Mouse (Mus musculus) hindbrain, embryonic 16.5 days (tissue): ENCODE measurements around the gene Orc5. TPM values are rescaled to one million over a fixed set of nuclear protein-coding genes. Genes with fewer than 3 reads are reported as not detected.

ENCODE experiments used
- ATAC-seq: fragments of 200-750 bp; cut with Nextera tagmentation; 2 replicates; pipeline ENCODE4 v1.8.0; 2017; ENCODE audit warnings: moderate TSS enrichment, moderate library complexity
- H3K27ac ChIP-seq: fragments of 300-500 bp; sonication (generic); 2 replicates; pipeline ENCODE4 v1.5.1; 2014; ENCODE audit warnings: low read depth, mild to moderate bottlenecking, control low read depth, low read length, moderate library complexity
- H3K27me3 ChIP-seq: fragments of 300-500 bp; sonication (generic); replicated peaks from 2 replicates; pipeline ENCODE4 v1.6.1; 2014; ENCODE audit warnings: low read length; ENCODE audit not compliant: control insufficient read depth, insufficient read depth
- H3K36me3 ChIP-seq: fragments of 300-500 bp; sonication (generic); 2 replicates; pipeline ENCODE4 v1.6.1; 2014; ENCODE audit warnings: mild to moderate bottlenecking, low read length, moderate library complexity, mixed read lengths; ENCODE audit not compliant: control insufficient read depth, insufficient read depth
- H3K4me1 ChIP-seq: fragments of 300-500 bp; sonication (generic); 2 replicates; pipeline ENCODE4 v1.6.1; 2014; ENCODE audit warnings: low read depth, low read length; ENCODE audit not compliant: control insufficient read depth, insufficient read depth
- H3K4me2 ChIP-seq: fragments of 300-500 bp; sonication (generic); 2 replicates; pipeline ENCODE4 v1.6.1; 2014; ENCODE audit warnings: mild to moderate bottlenecking, low read length, control low read depth, moderate library complexity
- H3K4me3 ChIP-seq: fragments of 300-500 bp; sonication (generic); 2 replicates; pipeline ENCODE4 v1.5.1; 2014; ENCODE audit warnings: mild to moderate bottlenecking, low read length, control low read depth, moderate library complexity
- H3K9ac ChIP-seq: fragments of 300-500 bp; sonication (generic); 2 replicates; pipeline ENCODE4 v1.6.1; 2014; ENCODE audit warnings: low read depth, mild to moderate bottlenecking, control low read depth, low read length, moderate library complexity
- H3K9me3 ChIP-seq: fragments of 300-500 bp; sonication (generic); 2 replicates; pipeline ENCODE4 v1.6.1; 2014; ENCODE audit warnings: mild to moderate bottlenecking, low read length, moderate library complexity; ENCODE audit not compliant: control insufficient read depth
- WGBS: fragments of 180-500 bp; shearing (Covaris S2); extraction: QIAGEN DNeasy Blood & Tissue Kit; methylation state at CpG from one replicate; pipeline ENCODE4 v1.1.7; 2014; 5-methylcytosine and 5-hydroxymethylcytosine counted together
- polyA plus RNA-seq: library from polyadenylated mRNA; unstranded; fragments of >200 nt; fragmentation: Nextera tagmentation; extraction: Ambion mirVana; gene quantifications from 2 replicates; pipeline ENCODE4 v1.2.1, GENCODE M21; 2015

Gene Orc5
- polyA plus RNA-seq, result 36.7 and 37.8 TPM in 2 replicates

DNA sequence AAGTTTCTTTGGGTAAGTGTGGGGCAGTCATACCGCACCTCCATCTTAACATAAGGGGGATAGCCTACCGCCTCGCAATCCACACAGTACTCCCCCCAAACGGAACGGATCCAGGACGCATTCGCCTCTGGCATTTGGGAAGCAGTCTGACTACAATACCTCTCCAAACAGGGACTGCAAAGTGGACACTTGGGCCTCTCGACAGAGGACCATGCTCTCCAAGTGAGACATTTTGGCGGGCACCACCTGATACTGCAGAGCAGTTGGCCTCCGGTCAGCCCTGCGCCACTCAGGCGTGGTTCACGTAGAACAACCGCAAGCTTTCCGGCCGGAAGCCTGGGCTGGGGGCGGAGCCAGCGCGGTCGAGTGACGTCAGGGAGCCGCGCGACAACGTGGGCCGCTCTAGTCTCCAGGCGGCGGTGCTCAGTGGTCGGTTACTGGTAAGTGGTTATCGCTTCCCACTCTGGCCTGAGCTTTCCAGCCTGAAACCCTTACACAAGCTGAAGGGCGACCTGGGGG is at the start of gene Orc5:
Gene Orc5 (minus strand): TSS at position 397 of the 519 bp plus-strand sequence.
- Histone ChIP-seq H3K4me3 (peak within 1 kb of the TSS; percentile 80), H3K27ac (peak within 1 kb of the TSS; percentile 91), H3K36me3 (peaks cover 13% of the 10 kb centered on the region), H3K27me3 (no peaks in the 10 kb centered on the region), H3K4me2 (peak within 1 kb of the TSS; percentile 92), H3K9me3 (no peaks in the 10 kb centered on the region), H3K4me1 (peaks cover 10% of the 10 kb centered on the region), H3K9ac (peak within 1 kb of the TSS; percentile 89)
- ATAC-seq, result peak; percentile 100
- under 1% methylated on average over 31 of the region's 31 CpGs for WGBS

- no peaks in the 10 kb centered on the region for H3K27me3 ChIP-seq
- H3K36me3 ChIP-seq, result no peaks in the 10 kb centered on the region
- H3K9me3 ChIP-seq, result no peaks in the 10 kb centered on the region
- H3K4me3 ChIP-seq, result no peak overlapping the region
- H3K4me1 ChIP-seq, result no peaks in the 10 kb centered on the region
- ATAC-seq, result no peak
- H3K4me2 ChIP-seq, result no peak overlapping the region
- no peak overlapping the region for H3K27ac ChIP-seq
- 98% methylated on average over 4 of the region's 4 CpGs for WGBS
- no peak overlapping the region for H3K9ac ChIP-seq
Measured at GRCm38 (mm10) chr5:22596981-22597380, 46.8 kb upstream of the Orc5 start.

DNA sequence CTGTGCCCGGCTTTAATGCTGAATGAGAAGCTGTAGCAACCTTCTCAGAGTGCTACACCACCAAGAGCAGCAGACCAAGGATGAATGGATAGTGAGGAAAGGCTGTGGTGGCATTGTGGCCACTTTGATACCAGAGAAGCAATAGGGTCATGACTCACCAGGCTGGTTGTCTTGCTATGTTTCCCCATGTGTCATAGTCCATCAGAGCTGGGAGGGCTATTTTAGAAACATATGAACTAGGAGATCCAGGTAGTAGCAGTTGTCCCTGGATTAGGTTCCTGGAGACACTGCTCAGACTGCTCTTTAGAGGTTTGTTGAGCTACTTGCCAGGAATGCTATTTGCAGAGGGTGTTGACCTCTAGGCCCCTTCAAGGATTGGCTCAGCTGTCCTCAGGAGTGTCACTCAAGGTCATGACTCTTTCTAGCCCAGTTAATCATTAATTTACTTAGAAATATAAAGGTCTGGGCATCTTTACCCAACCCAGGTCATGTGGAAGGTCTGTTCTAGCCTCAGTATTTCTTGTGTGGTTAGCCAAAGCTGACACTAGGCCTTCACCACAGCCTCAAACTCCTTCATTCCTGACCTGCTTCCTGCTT is 39.2 kb upstream of the Orc5 start:
- Histone ChIP-seq H3K27ac (no peak overlapping the region), H3K27me3 (no peaks in the 10 kb centered on the region), H3K4me2 (no peak overlapping the region), H3K9me3 (no peaks in the 10 kb centered on the region), H3K36me3 (no peaks in the 10 kb centered on the region), H3K4me1 (no peaks in the 10 kb centered on the region), H3K9ac (no peak overlapping the region), H3K4me3 (no peak overlapping the region)
- no peak for ATAC-seq
- 84% methylated on average over 1 of the region's 1 CpGs for WGBS

DNA sequence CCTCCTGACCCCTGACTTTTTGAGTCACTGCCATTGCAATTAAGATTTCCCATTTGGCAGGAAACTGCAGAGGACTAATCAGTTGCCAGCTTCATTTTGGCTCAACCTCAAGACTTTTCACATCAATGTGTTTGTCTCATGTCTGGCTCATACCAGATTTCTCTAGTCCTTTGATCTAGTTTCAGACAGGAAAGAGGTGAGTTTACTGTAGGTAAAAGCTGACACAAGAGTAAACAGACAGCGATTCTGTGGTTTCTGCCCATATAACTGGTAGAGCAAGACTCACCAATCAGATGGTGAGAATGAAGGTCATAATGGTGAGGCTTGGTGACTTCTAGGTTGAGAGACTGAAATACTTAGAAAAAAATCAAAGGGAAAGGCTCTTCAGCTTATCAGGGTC is 37.3 kb upstream of the Orc5 start:
- Histone ChIP-seq H3K36me3 (no peaks in the 10 kb centered on the region), H3K27ac (no peak overlapping the region), H3K4me1 (no peaks in the 10 kb centered on the region), H3K4me3 (no peak overlapping the region), H3K9me3 (no peaks in the 10 kb centered on the region), H3K27me3 (no peaks in the 10 kb centered on the region), H3K9ac (no peak overlapping the region), H3K4me2 (no peak overlapping the region)
- WGBS, result 84% methylated on average over 1 of the region's 1 CpGs
- ATAC-seq, result no peak

- no peak overlapping the region for H3K4me3 ChIP-seq
- H3K9ac ChIP-seq, result no peak overlapping the region
- no peaks in the 10 kb centered on the region for H3K9me3 ChIP-seq
- no peaks in the 10 kb centered on the region for H3K36me3 ChIP-seq
- H3K4me1 ChIP-seq, result no peaks in the 10 kb centered on the region
- H3K27me3 ChIP-seq, result no peaks in the 10 kb centered on the region
- WGBS, result 59% methylated on average over 2 of the region's 2 CpGs
- ATAC-seq, result no peak
- H3K27ac ChIP-seq, result no peak overlapping the region
- H3K4me2 ChIP-seq, result no peak overlapping the region
Measured at GRCm38 (mm10) chr5:22584556-22584955, 34.3 kb upstream of the Orc5 start.

DNA sequence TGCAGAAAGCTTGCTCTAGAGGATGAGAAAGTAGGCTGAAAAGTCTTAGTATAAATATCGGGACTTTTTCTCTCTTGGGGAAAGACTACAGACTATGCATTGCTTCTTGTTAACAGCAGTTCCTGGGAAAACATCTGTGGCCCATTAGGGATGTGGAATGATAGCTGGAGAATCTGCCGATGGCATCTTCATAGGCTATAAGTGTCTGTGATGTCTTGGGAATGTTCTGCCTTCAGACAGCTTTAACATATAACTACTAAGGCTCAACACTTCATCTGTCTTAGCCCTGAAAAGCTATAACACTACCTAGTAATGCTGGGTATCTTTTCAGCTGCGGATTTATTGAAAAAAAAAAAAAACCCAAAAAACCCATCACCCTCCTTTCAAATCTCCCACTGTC is 27.8 kb upstream of the Orc5 start:
- Histone ChIP-seq H3K36me3 (no peaks in the 10 kb centered on the region), H3K9me3 (no peaks in the 10 kb centered on the region), H3K27ac (no peak overlapping the region), H3K4me1 (no peaks in the 10 kb centered on the region), H3K4me3 (no peak overlapping the region), H3K4me2 (no peak overlapping the region), H3K9ac (no peak overlapping the region), H3K27me3 (no peaks in the 10 kb centered on the region)
- ATAC-seq, result no peak
- 81% methylated on average over 3 of the region's 3 CpGs for WGBS

DNA sequence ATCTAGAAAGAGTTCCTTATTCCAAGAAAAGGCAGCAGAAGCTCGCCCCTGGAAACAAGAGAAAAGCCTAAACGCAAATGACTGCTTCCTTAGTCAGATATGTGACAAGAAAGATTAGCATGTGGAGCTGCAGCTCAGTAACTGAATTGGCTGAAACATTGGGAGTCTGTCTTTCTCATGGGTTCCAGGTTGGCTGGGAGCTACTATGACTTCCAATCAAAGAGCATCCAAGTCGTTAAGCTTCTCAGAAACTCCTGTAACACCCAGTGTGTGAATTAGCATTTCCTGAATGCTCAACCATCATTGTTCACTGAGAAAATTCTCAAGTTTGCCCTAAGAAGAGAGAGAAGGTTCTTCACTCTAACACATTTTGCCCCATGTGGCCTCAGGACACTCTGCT is 24.5 kb upstream of the Orc5 start:
- H3K27ac ChIP-seq, result no peak overlapping the region
- no peak overlapping the region for H3K4me2 ChIP-seq
- H3K4me3 ChIP-seq, result no peak overlapping the region
- H3K4me1 ChIP-seq, result no peaks in the 10 kb centered on the region
- H3K36me3 ChIP-seq, result no peaks in the 10 kb centered on the region
- 49% methylated on average over 3 of the region's 3 CpGs for WGBS
- ATAC-seq, result no peak
- H3K27me3 ChIP-seq, result no peaks in the 10 kb centered on the region
- no peak overlapping the region for H3K9ac ChIP-seq
- H3K9me3 ChIP-seq, result no peaks in the 10 kb centered on the region

- H3K4me3 ChIP-seq, result no peak overlapping the region
- 62% methylated on average over 1 of the region's 1 CpGs for WGBS
- H3K9me3 ChIP-seq, result no peaks in the 10 kb centered on the region
- H3K27me3 ChIP-seq, result no peaks in the 10 kb centered on the region
- H3K36me3 ChIP-seq, result no peaks in the 10 kb centered on the region
- H3K4me2 ChIP-seq, result no peak overlapping the region
- ATAC-seq, result no peak
- H3K27ac ChIP-seq, result no peak overlapping the region
- H3K9ac ChIP-seq, result no peak overlapping the region
- H3K4me1 ChIP-seq, result no peaks in the 10 kb centered on the region
Measured at GRCm38 (mm10) chr5:22574161-22574560, 23.9 kb upstream of the Orc5 start.

DNA sequence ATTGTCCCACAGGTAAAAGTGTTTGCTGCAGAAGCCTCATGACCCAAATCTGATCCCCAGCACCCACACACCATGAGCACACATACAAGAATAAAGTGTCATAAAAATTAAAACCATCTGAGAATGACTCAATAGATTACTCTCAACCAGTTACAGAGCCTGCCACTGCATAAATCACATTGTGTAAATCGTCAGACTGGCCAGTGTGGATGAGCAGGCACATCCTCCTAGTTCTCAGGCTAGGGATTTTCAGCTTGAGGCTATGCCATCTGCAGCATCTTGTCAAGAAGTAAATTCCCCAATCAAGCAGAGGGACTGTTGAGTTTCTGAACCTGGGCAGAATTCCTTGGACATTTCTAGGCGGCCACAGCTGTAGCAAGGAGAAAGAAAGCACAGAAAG is 23.5 kb upstream of the Orc5 start:
- Histone ChIP-seq H3K4me2 (no peak overlapping the region), H3K36me3 (no peaks in the 10 kb centered on the region), H3K9ac (no peak overlapping the region), H3K27ac (no peak overlapping the region), H3K9me3 (no peaks in the 10 kb centered on the region), H3K4me3 (no peak overlapping the region), H3K27me3 (no peaks in the 10 kb centered on the region), H3K4me1 (no peaks in the 10 kb centered on the region)
- ATAC-seq, result no peak
- WGBS, result 57% methylated on average over 2 of the region's 2 CpGs
